Mouse (Mus musculus): ENCODE data around the gene Map6. TPM values are rescaled to one million over a fixed set of nuclear protein-coding genes. Genes with fewer than 3 reads are reported as not detected.
A peak's percentile ranks its signal among the peaks of the same experiment; 100 is the strongest.
"Not testable (repeated sequence)": the region's sequence is repeated elsewhere in the genome, so short reads cannot be mapped to it uniquely, and the experiment has no call there.

Map6 gene
- polyA plus RNA-seq, 1 experiment from 2014 or later, result 11.0 TPM

- 19% methylated on average over 9 of the region's 9 CpGs for WGBS
These were observed 89.1 kb downstream of the Map6 start for GRCm38 (mm10) chr7:99356244-99356930.

GRCm38 (mm10) chr7:99357201-99357600, 90.0 kb downstream of the Map6 start:
- ATAC-seq (ENCODE audit: insufficient number of reproducible peaks, low FRiP score, low TSS enrichment, low read depth), result no peak
- Histone ChIP-seq H3K27me3 (no peaks in the 10 kb centered on the region), H3K4me2 (replicated peaks) (no peak overlapping the region), H3K4me1 (peaks cover 65% of the 10 kb centered on the region), H3K9ac (no peak overlapping the region), H3K27ac (replicated peaks) (peak overlapping the region; percentile 97), H3K36me3 (no peaks in the 10 kb centered on the region), H3K4me3 (replicated peaks) (no peak overlapping the region), H3K9me3 (replicated peaks) (no peaks in the 10 kb centered on the region)
- 53% methylated on average over 7 of the region's 7 CpGs for WGBS

More at GRCm38 (mm10) chr7:99356244-99356930, 89.1 kb downstream of the Map6 start:
- Histone ChIP-seq H3K9ac (no peak overlapping the region; the same call in 1 of the 2 replicates), H3K9me3 (replicated peaks) (no peaks in the 10 kb centered on the region), H3K27me3 (no peaks in the 10 kb centered on the region), H3K4me1 (peaks cover 65% of the 10 kb centered on the region), H3K4me2 (replicated peaks) (peak overlapping the region; percentile 44), H3K27ac (replicated peaks) (peak overlapping the region; percentile 97), H3K4me3 (replicated peaks) (peak overlapping the region; percentile 20), H3K36me3 (no peaks in the 10 kb centered on the region)
- no peak for ATAC-seq (ENCODE audit: insufficient number of reproducible peaks, low FRiP score, low TSS enrichment, low read depth)

GRCm38 (mm10) chr7:99358371-99358770, 91.1 kb downstream of the Map6 start:
- ATAC-seq (ENCODE audit: insufficient number of reproducible peaks, low FRiP score, low TSS enrichment, low read depth), result no peak
- no peak overlapping the region for H3K4me3 ChIP-seq (replicated peaks)
- H3K27ac ChIP-seq (replicated peaks), result no peak overlapping the region
- no peak overlapping the region for H3K9ac ChIP-seq
- H3K4me2 ChIP-seq (replicated peaks), result no peak overlapping the region
- H3K27me3 ChIP-seq, result no peaks in the 10 kb centered on the region
- no peaks in the 10 kb centered on the region for H3K9me3 ChIP-seq (replicated peaks)
- 87% methylated on average over 8 of the region's 8 CpGs for WGBS
- no peaks in the 10 kb centered on the region for H3K36me3 ChIP-seq
- H3K4me1 ChIP-seq, result peaks cover 62% of the 10 kb centered on the region

- no peak overlapping the region for H3K4me3 ChIP-seq (replicated peaks)
- peak; percentile 98 for ATAC-seq (ENCODE audit: insufficient number of reproducible peaks, low FRiP score, low TSS enrichment, low read depth)
These were observed 93.0 kb downstream of the Map6 start for GRCm38 (mm10) chr7:99360021-99360802.

GRCm38 (mm10) chr7:99360803-99361414, 93.7 kb downstream of the Map6 start:
- Histone ChIP-seq H3K27me3 (no peaks in the 10 kb centered on the region), H3K4me3 (replicated peaks) (no peak overlapping the region), H3K4me1 (peaks cover 46% of the 10 kb centered on the region), H3K36me3 (no peaks in the 10 kb centered on the region), H3K27ac (replicated peaks) (peak overlapping the region; percentile 98), H3K9ac (no peak overlapping the region), H3K9me3 (replicated peaks) (no peaks in the 10 kb centered on the region), H3K4me2 (replicated peaks) (peak overlapping the region; percentile 34)
- WGBS, result 10% methylated on average over 8 of the region's 8 CpGs
- ATAC-seq (ENCODE audit: insufficient number of reproducible peaks, low FRiP score, low TSS enrichment, low read depth), result no peak

More at GRCm38 (mm10) chr7:99360021-99360802, 93.0 kb downstream of the Map6 start:
- no peaks in the 10 kb centered on the region for H3K36me3 ChIP-seq
- H3K27me3 ChIP-seq, result no peaks in the 10 kb centered on the region
- H3K9ac ChIP-seq, result no peak overlapping the region
- peaks cover 53% of the 10 kb centered on the region for H3K4me1 ChIP-seq
- H3K27ac ChIP-seq (replicated peaks), result peak overlapping the region; percentile 98
- H3K4me2 ChIP-seq (replicated peaks), result peak overlapping the region; percentile 34
- H3K9me3 ChIP-seq (replicated peaks), result no peaks in the 10 kb centered on the region
- 11% methylated on average over 9 of the region's 10 CpGs for WGBS

GRCm38 (mm10) chr7:99362137-99362536, 94.9 kb downstream of the Map6 start:
- H3K4me1 ChIP-seq, result peaks cover 34% of the 10 kb centered on the region
- H3K9me3 ChIP-seq (replicated peaks), result no peaks in the 10 kb centered on the region
- no peak overlapping the region for H3K4me2 ChIP-seq (replicated peaks)
- H3K36me3 ChIP-seq, result no peaks in the 10 kb centered on the region
- no peak overlapping the region for H3K9ac ChIP-seq
- ATAC-seq (ENCODE audit: insufficient number of reproducible peaks, low FRiP score, low TSS enrichment, low read depth), result no peak
- no peak overlapping the region; the same call in 1 of the 2 replicates for H3K27ac ChIP-seq (replicated peaks)
- no peaks in the 10 kb centered on the region for H3K27me3 ChIP-seq
- H3K4me3 ChIP-seq (replicated peaks), result no peak overlapping the region
- WGBS, result 89% methylated on average over 2 of the region's 2 CpGs

GRCm38 (mm10) chr7:99365069-99365468, 97.8 kb downstream of the Map6 start:
- Histone ChIP-seq H3K36me3 (no peaks in the 10 kb centered on the region), H3K4me3 (replicated peaks) (no peak overlapping the region), H3K9ac (no peak overlapping the region), H3K27ac (replicated peaks) (0 out of 2 replicates have a peak overlapping the region, but pooled peaks have one; percentile 17), H3K4me1 (peaks cover 18% of the 10 kb centered on the region), H3K9me3 (replicated peaks) (no peaks in the 10 kb centered on the region), H3K27me3 (no peaks in the 10 kb centered on the region), H3K4me2 (replicated peaks) (no peak overlapping the region)
- no peak for ATAC-seq (ENCODE audit: insufficient number of reproducible peaks, low FRiP score, low TSS enrichment, low read depth)
- 0% methylated on average over 5 of the region's 5 CpGs for WGBS

- H3K36me3 ChIP-seq, result no peaks in the 10 kb centered on the region
- no peaks in the 10 kb centered on the region for H3K27me3 ChIP-seq
- WGBS, result 63% methylated on average over 6 of the region's 6 CpGs
- no peak overlapping the region for H3K9ac ChIP-seq
- no peak overlapping the region for H3K4me3 ChIP-seq (replicated peaks)
- no peak overlapping the region for H3K27ac ChIP-seq (replicated peaks)
- H3K4me2 ChIP-seq (replicated peaks), result no peak overlapping the region
- peaks cover 9% of the 10 kb centered on the region for H3K4me1 ChIP-seq
- ATAC-seq (ENCODE audit: insufficient number of reproducible peaks, low FRiP score, low TSS enrichment, low read depth), result no peak
- no peaks in the 10 kb centered on the region for H3K9me3 ChIP-seq (replicated peaks)
These were observed 99.5 kb downstream of the Map6 start for GRCm38 (mm10) chr7:99366716-99367115.

GRCm38 (mm10) chr7:99374325-99374724, 107.1 kb downstream of the Map6 start:
- not testable (repeated sequence) for H3K27me3 ChIP-seq; H3K4me2 ChIP-seq (replicated peaks); H3K27ac ChIP-seq (replicated peaks); ATAC-seq (ENCODE audit: insufficient number of reproducible peaks, low FRiP score, low TSS enrichment, low read depth); H3K4me3 ChIP-seq (replicated peaks); H3K36me3 ChIP-seq; H3K9ac ChIP-seq; H3K9me3 ChIP-seq (replicated peaks); H3K4me1 ChIP-seq
- WGBS, result 64% methylated on average over 3 of the region's 3 CpGs

GRCm38 (mm10) chr7:99375455-99375854, 108.2 kb downstream of the Map6 start:
- no peaks in the 10 kb centered on the region for H3K36me3 ChIP-seq
- H3K27me3 ChIP-seq, result no peaks in the 10 kb centered on the region; the same call in 1 of the 2 replicates
- no peak for ATAC-seq (ENCODE audit: insufficient number of reproducible peaks, low FRiP score, low TSS enrichment, low read depth)
- no peak overlapping the region for H3K4me3 ChIP-seq (replicated peaks)
- 6% methylated on average over 4 of the region's 4 CpGs for whole genome bisulfite sequencing
- H3K9ac ChIP-seq, result no peak overlapping the region
- H3K4me2 ChIP-seq (replicated peaks), result no peak overlapping the region
- H3K27ac ChIP-seq (replicated peaks), result no peak overlapping the region
- H3K4me1 ChIP-seq, result 0 out of 2 replicates have a peak, but pooled peaks cover 3% of the 10 kb centered on the region
- no peaks in the 10 kb centered on the region for H3K9me3 ChIP-seq (replicated peaks)

GRCm38 (mm10) chr7:99378870-99379269, 111.6 kb downstream of the Map6 start:
- H3K27ac ChIP-seq (replicated peaks), result no peak overlapping the region
- 47% methylated on average over 8 of the region's 8 CpGs for WGBS
- H3K4me1 ChIP-seq, result peaks cover 27% of the 10 kb centered on the region
- no peaks in the 10 kb centered on the region for H3K9me3 ChIP-seq (replicated peaks)
- no peak overlapping the region for H3K4me2 ChIP-seq (replicated peaks)
- no peaks in the 10 kb centered on the region for H3K36me3 ChIP-seq
- no peaks in the 10 kb centered on the region for H3K27me3 ChIP-seq
- ATAC-seq (ENCODE audit: insufficient number of reproducible peaks, low FRiP score, low TSS enrichment, low read depth), result no peak
- H3K9ac ChIP-seq, result no peak overlapping the region
- H3K4me3 ChIP-seq (replicated peaks), result no peak overlapping the region

Data from embryonic facial prominence, embryonic 15.5 days (tissue).